Mouse (Mus musculus) embryonic stem cell, embryonic (primary cell): ENCODE results near the gene Top2a.

Experiments used
- CTCF ChIA-PET, 4 experiments: fragments of 300-600 bp in 2 of 4; fragments of 350-600 bp in 2 of 4; sonication (Branson Sonifier 250); formaldehyde crosslinking; loops; one replicate each; lab custom pipeline; 2022; ENCODE audit warnings: inconsistent platforms in 2 of 4; lab: Charles Lee
- POLR2A ChIA-PET, 4 experiments: fragments of 300-600 bp in 2 of 4; fragments of 350-600 bp in 2 of 4; sonication (Branson Sonifier 250); formaldehyde crosslinking; loops; one replicate each; lab custom pipeline; 2022; ENCODE audit warnings: antibody characterized with exemption in 4 of 4, inconsistent platforms in 1 of 4; lab: Charles Lee

Top2a gene

DNA sequence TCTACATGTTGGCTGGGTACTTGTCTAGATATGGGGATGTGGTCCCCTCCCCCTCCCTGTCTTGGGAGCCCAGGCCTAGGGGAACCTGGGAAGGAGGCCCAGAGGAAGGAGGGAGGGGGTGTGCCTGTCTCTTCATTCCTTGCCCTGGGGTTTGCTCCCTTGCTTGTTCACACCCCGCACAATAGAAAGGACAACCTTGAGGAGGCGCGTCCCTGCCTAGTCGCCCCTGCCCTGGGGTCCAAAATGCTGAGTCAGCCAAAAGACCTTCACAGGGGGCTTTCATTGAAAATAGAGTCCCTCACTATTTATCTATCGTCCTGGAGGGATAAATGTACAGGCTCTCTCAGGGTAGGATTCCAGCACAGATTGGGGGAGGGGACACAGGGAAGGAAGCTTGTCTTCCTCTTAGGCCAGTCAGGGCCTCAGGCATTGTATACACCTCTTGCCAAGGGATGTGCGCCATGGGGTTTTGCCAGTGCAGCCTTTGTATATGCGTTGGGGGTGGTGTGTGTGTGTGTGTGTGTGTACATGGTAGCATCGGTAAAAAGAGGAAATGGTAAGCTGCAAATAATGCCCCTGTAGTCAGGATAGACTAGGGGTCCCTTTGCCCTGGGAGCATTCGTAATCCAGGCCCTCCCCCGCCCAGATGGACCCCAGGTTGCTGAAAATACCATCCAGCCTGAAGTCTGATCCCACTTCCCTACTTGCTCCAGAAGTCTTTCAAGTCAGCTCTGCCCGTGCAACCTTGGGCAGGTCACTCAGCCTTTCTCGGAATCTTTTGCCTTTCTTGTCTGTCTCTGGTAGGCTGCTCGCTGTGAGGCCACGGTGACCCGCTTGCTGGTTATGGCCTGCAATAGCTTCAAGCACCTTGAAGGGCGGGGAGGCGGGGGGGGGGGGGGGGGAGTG, 68.9 kb downstream of the Top2a start:
- POLR2A ChIA-PET = interaction anchor here (0.5 to 8.7 kb wide), 38 partner anchors 10 to 1582 kb away, joined by 3 to 103 read pairs (median 5); partner anchors contain the start of genes Cdc6 (in 2 of the 4), Gjd3 (in 1 of the 4), Psmd3 (in 1 of the 4) and Tns4 (in 1 of the 4)
- CTCF ChIA-PET = interaction anchor here (0.5 to 3.9 kb wide), 36 partner anchors 7 to 960 kb away, joined by 3 to 26 read pairs (median 4); no protein-coding TSS in a partner anchor

DNA sequence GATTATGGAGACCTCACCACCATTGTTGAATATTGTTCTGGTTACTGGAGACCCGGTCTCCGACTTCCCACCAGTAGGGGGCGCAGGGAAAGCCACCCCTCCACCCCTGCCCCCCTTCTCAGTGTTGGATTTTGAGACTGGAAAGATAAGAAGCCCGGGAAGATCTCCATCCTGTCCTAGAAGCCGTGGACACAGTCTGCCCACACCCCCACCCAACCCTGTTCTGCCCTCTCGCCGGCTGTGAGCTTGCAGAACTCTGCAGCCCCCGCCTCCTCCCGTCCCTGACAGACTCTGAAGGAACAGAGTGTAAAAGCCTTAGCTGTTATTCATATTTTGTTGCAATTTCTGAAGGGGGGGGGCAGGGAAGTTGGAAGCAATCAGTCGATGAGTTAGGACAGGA, 69.6 kb downstream of the Top2a start:
- POLR2A ChIA-PET = interaction anchor here (0.5 to 8.7 kb wide), 29 partner anchors 10 to 1583 kb away, joined by 3 to 103 read pairs (median 6); partner anchors contain the start of genes Cdc6 (in 2 of the 4), Gjd3 (in 1 of the 4), Psmd3 (in 1 of the 4) and Tns4 (in 1 of the 4)
- CTCF ChIA-PET = interaction anchor here (0.6 to 3.9 kb wide), 37 partner anchors 8 to 626 kb away, joined by 3 to 26 read pairs (median 4); no protein-coding TSS in a partner anchor

DNA sequence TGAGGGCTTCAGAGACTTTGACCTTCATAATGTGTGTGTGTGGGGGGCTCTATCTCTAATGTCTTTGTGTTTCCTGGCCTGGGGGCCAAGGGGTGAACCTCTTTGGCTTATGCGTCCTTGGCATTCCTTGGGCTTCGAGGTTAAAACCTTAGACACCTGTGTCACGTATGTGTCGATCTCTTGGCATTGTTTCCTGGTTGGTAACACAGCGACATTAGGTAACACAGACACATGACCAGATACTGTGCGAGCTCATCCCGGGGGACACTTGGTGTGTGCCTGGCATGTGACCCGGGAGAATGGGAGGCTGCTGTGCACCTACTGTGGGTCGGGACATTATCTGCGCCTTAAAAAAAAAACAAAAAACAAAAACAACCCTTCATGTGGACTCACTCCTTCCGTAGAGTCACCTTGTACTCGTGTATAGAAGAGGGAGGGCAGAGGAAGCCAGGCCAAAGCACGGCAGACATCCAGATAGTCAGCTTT, 70.1 kb downstream of the Top2a start:
- CTCF ChIA-PET = interaction anchor here (0.5 to 3.9 kb wide), 33 partner anchors 8 to 625 kb away, joined by 3 to 26 read pairs (median 4); no protein-coding TSS in a partner anchor
- POLR2A ChIA-PET = interaction anchor here (0.6 to 8.7 kb wide), 27 partner anchors 9 to 1414 kb away, joined by 3 to 103 read pairs (median 5); partner anchors contain the start of genes Cdc6 (in 1 of the 4), Psmd3 (in 1 of the 4) and Tns4 (in 1 of the 4)

DNA sequence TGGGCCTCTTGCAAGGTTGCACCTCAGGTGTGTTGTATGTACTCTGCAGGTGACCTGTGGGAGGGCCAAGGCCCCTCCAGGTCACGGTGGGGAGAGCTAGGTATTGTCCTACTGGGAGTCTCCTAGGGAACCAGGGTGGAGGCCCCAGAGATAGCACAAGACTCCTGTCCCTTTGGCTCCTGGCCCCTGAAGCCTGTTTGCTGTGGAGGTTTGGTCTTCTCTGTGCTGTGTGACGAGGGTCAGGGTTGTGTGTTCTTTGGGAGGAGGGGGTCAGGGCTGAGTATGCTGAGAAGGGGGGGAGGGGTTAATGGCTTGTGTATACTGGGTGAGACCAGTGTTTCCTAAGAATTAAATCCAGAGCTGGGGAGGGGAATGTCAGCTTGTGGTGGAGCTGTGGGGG, 70.6 kb downstream of the Top2a start:
- ChIA-PET CTCF (interaction anchor here (0.5 to 3.9 kb wide), 25 partner anchors 9 to 407 kb away, joined by 3 to 26 read pairs (median 4); no protein-coding TSS in a partner anchor), POLR2A (interaction anchor here in 3 of 4 experiments (0.5 to 8.7 kb wide), 29 partner anchors 8 to 1683 kb away, joined by 3 to 103 read pairs (median 4); partner anchors contain the start of genes Cdc6 (in 1 of the 3) and Psmd3 (in 1 of the 3))

- CTCF ChIA-PET = interaction anchor here (0.6 to 3.9 kb wide), 20 partner anchors 8 to 177 kb away, joined by 3 to 26 read pairs (median 4); no protein-coding TSS in a partner anchor
- POLR2A ChIA-PET = interaction anchor here in 3 of 4 experiments (0.6 to 8.7 kb wide), 26 partner anchors 8 to 1684 kb away, joined by 3 to 103 read pairs (median 4); partner anchors contain the start of gene Cdc6 (in 1 of the 3)
These were observed 71.3 kb downstream of the Top2a start for GRCm38 (mm10) chr11:98952736-98953135.

- POLR2A ChIA-PET = interaction anchor here in 3 of 4 experiments (0.8 to 8.7 kb wide), 16 partner anchors 8 to 211 kb away, joined by 3 to 103 read pairs (median 5); no protein-coding TSS in a partner anchor
These were observed 71.9 kb downstream of the Top2a start for GRCm38 (mm10) chr11:98952111-98952510.

DNA sequence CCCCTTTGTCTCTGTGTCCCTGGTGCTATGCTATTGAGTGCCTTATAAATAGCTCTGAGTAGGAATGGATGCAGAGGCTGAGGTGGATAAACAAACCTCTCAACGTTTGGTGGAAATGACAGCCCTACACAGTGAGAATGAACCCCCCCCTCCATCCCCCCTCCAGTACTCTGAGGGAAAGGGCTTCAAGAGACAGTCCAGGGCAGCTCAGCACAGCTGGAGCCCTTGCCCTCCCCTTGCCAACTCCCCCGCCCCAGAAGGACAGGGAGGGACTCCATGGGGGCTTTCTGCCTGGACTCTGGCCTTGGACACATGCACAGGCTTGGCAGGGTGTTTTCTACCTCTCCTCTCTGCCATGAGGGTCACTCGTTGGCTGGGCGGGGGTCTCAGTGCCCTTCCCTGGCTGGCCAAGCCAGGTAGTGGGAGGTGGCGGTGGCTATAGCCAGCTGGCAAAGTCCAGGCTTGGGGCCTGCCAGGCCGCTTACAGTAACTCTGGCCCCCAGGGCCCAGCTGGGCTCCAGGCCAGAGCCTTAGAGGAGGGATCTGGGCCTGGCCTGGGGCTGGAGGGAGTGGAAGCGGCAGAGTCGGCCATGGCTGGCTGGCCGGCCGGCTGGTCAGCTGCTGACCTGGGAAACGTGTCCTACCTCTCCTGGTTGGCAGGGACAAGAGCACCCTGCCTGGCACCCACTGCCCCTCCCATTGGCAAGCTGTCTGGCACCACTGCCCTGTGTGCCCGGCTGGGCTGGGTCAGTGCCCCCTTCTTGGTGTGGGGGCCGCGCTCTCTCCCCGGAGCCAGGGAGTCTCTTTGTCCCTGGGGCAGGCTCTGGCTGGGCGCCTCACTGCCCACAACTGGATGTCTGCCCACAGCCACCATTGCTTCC, 72.7 kb downstream of the Top2a start:
- POLR2A ChIA-PET = interaction anchor here in 2 of 4 experiments (0.6 to 8.7 kb wide), 14 partner anchors 8 to 212 kb away, joined by 3 to 103 read pairs (median 6); no protein-coding TSS in a partner anchor

More at GRCm38 (mm10) chr11:98952111-98952510, 71.9 kb downstream of the Top2a start:
- CTCF ChIA-PET = interaction anchor here (0.6 to 1.8 kb wide), 13 partner anchors 8 to 177 kb away, joined by 3 to 11 read pairs (median 4); no protein-coding TSS in a partner anchor

GRCm38 (mm10) chr11:98950484-98950883, 73.5 kb downstream of the Top2a start:
- ChIA-PET POLR2A (interaction anchor here in 2 of 4 experiments (0.6 to 8.7 kb wide), 9 partner anchors 9 to 138 kb away, joined by 3 to 83 read pairs (median 6); no protein-coding TSS in a partner anchor), CTCF (interaction anchor here in 1 of 4 experiments (0.7 to 1.0 kb wide), 2 partner anchors 9 to 27 kb away, joined by 3 read pairs; no protein-coding TSS in a partner anchor)

More for the DNA sequence above, 72.7 kb downstream of the Top2a start:
- CTCF ChIA-PET = interaction anchor here in 3 of 4 experiments (0.7 to 1.5 kb wide), 8 partner anchors 10 to 41 kb away, joined by 3 to 4 read pairs (median 3); no protein-coding TSS in a partner anchor

- ChIA-PET CTCF (interaction anchor here in 1 of 4 experiments (1.0 kb wide), 1 partner anchor 9 kb away, joined by 3 read pairs; no protein-coding TSS in a partner anchor), POLR2A (interaction anchor here in 3 of 4 experiments (0.6 to 8.7 kb wide), 10 partner anchors 9 to 138 kb away, joined by 3 to 83 read pairs (median 4); no protein-coding TSS in a partner anchor)
These were observed 74.0 kb downstream of the Top2a start for GRCm38 (mm10) chr11:98949958-98950460.

- ChIA-PET POLR2A (interaction anchor here in 3 of 4 experiments (0.6 to 8.7 kb wide), 12 partner anchors 9 to 1371 kb away, joined by 3 to 83 read pairs (median 4); no protein-coding TSS in a partner anchor), CTCF (interaction anchor here in 3 of 4 experiments (0.6 to 1.3 kb wide), 4 partner anchors 8 to 174 kb away, joined by 3 to 7 read pairs (median 4); no protein-coding TSS in a partner anchor)
These were observed 74.6 kb downstream of the Top2a start for GRCm38 (mm10) chr11:98949242-98949957.

- CTCF ChIA-PET = interaction anchor here in 2 of 4 experiments (0.5 to 1.3 kb wide), 4 partner anchors 11 to 536 kb away, joined by 3 to 11 read pairs (median 4); partner anchors contain the start of gene Erbb2 (in 1 of the 2)
- POLR2A ChIA-PET = interaction anchor here in 2 of 4 experiments (0.6 to 8.7 kb wide), 8 partner anchors 11 to 158 kb away, joined by 3 to 83 read pairs (median 4); partner anchors contain the start of gene Cdc6 (in 1 of the 2)
These were observed 75.9 kb downstream of the Top2a start for GRCm38 (mm10) chr11:98947969-98948569.

- CTCF ChIA-PET = interaction anchor here in 3 of 4 experiments (0.6 to 2.9 kb wide), 8 partner anchors 9 to 120 kb away, joined by 3 to 26 read pairs (median 3); no protein-coding TSS in a partner anchor
- POLR2A ChIA-PET = interaction anchor here (0.9 to 6.9 kb wide), 16 partner anchors 8 to 1374 kb away, joined by 3 to 103 read pairs (median 9); partner anchors contain the start of gene Eif1 (in 1 of the 4)
These were observed 78.4 kb downstream of the Top2a start for GRCm38 (mm10) chr11:98945605-98945977.

DNA sequence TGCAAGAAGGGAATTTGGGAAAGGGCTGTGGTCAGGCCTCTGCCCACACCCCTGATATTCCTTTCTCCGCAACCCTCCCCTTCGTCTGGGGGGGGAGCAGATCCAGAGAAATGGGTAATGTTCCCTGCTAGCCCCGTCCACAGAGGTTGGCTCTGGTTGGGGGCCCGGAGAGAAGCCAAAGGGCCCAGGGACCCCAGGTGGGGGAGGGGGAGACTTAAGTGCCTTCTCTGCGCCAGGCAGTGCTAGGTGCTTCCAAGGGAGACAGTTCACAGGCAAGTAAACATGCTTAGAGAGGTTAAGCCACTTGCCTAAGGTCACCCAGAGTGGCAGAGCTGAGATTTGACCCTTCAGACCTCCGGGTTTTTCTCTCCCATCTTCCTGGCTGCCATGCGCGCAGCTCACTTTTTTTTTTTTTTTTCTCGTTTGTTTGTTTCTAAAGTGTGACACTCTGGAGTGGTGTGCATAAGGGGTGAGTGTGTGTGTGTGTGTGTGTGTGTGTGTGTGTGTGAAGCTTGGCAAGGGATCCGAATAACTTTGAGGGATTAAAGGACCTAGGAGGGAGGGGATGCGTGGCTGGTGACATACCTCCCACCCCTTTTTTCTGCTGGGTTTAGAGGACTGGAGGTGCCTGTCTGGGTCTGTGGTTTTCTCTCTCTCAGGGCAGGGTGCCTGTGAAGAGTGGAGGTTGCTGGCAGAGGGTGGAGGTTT, 78.9 kb downstream of the Top2a start:
- ChIA-PET POLR2A (interaction anchor here (0.6 to 6.9 kb wide), 26 partner anchors 8 to 1375 kb away, joined by 3 to 103 read pairs (median 6); partner anchors contain the start of genes Eif1 (in 2 of the 4), Rara (in 2 of the 4), Med24 (in 1 of the 4) and Wipf2 (in 1 of the 4)), CTCF (interaction anchor here (0.6 to 2.9 kb wide), 15 partner anchors 9 to 1990 kb away, joined by 3 to 26 read pairs (median 4); no protein-coding TSS in a partner anchor)
